Mouse (Mus musculus): Measurements from ENCODE around the gene Nlrp10. TPM values are rescaled to one million over a fixed set of nuclear protein-coding genes. Genes with fewer than 3 reads are reported as not detected.

Gene Nlrp10
- polyA plus RNA-seq, 1 experiment: 0.47 TPM

DNA sequence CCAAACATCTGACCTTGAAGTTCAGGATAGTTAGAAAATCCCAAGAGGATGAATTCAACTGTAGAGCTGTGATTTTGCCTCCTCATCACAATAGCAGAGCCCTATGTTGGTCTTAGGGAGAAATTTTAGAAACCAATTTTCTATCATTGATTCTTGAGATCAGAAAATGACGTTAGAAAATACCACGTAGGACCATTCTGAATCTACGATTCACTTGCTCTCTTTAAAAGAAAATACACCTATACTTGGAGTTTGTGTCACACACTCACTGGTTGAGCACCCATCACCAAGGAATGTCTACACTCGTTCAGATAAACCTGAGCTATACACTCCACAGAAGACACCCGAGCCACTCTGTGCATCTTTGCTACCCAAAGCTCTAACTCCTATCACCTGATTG, 35.7 kb downstream of the Nlrp10 start, which contains the start of gene Olfr519:
Gene Olfr519 (minus strand): TSS at position 101 of the 400 bp plus-strand sequence.
- no peak for DNase-seq (ENCODE audit: low spot score)

DNA sequence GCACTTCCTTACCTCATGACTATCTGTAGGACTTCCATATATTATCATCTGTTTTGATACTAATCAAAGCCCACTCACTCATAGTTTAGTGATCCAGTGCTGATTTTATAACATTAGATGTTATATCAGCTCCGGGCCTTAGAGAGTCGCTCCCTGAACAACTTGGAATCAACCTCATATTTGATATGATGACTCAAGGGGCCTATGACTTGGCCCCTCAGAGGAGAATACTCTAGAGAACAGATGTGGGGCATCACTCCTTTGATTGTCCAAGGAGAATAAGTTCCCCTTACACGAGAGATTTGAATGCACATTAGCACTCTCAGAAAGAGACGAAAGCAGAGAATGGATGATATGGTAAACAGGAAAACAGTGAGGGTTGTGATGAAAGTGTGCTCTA, 45.1 kb downstream of the Nlrp10 start, which contains the start of gene Olfr518:
Gene Olfr518 (minus strand): TSS at position 101 of the 400 bp plus-strand sequence.
- DNase-seq (ENCODE audit: low spot score): no peak

GRCm38 (mm10) chr7:108872279-108872678, 57.7 kb downstream of the Nlrp10 start, which contains the start of gene Olfr517:
TSS of gene Olfr517 (minus strand) at chr7:108872379.
- no peak for DNase-seq (ENCODE audit: low spot score)

Other genes with a start within 250 kb of the Nlrp10 start
- not detected in 2 replicates for gene Olfr512, start 216.9 kb downstream of the Nlrp10 start, polyA plus RNA-seq (2012; rRNA removed)
- not detected in 2 replicates for gene Olfr513, start 179.2 kb downstream of the Nlrp10 start, polyA plus RNA-seq (2012; rRNA removed)
- not detected in 2 replicates for gene Olfr514, start 104.2 kb downstream of the Nlrp10 start, polyA plus RNA-seq (2012; rRNA removed)
- gene Olfr516, start 79.6 kb downstream of the Nlrp10 start, polyA plus RNA-seq (2012; rRNA removed): not detected in 2 replicates
- gene Olfr517, start 57.8 kb downstream of the Nlrp10 start, polyA plus RNA-seq (2012; rRNA removed): not detected in 2 replicates
- gene Olfr518, start 45.2 kb downstream of the Nlrp10 start, polyA plus RNA-seq (2012; rRNA removed): not detected in 2 replicates
- gene Olfr519, start 35.8 kb downstream of the Nlrp10 start, polyA plus RNA-seq (2012; rRNA removed): not detected in 2 replicates
- 119 and 192 TPM in 2 replicates for gene Eif3f, start 4.2 kb upstream of the Nlrp10 start, polyA plus RNA-seq (2012; rRNA removed)
- gene Tub, start 20.2 kb upstream of the Nlrp10 start, polyA plus RNA-seq (2012; rRNA removed): 1.6 and 1.7 TPM in 2 replicates
- gene Ric3, start 153.2 kb upstream of the Nlrp10 start, polyA plus RNA-seq (2012; rRNA removed): 10.3 and 12.2 TPM in 2 replicates
- 155 and 164 TPM in 2 replicates for gene Lmo1, start 245.0 kb upstream of the Nlrp10 start, polyA plus RNA-seq (2012; rRNA removed)